15 mouse cellular contexts compared by ENCODE assay signal in genomic region chr4:57732351-57732750, GRCm38 (mm10).
"Had no signal": no experiment of that assay in that cellular context is flagged by ENCODE, and none has a peak within 500 bp of the region (broad histone marks: within the 10 kb centered on the region; RNA-seq: fewer than 3 reads in every experiment).

No protein-coding gene starts in this region.

- H3K27me3 ChIP-seq: intestine, embryonic 15.5 days; liver, embryonic 13.5 days; midbrain, embryonic 12.5 days; neural tube, embryonic 13.5 days had no signal

- H3K4me3 ChIP-seq: intestine, embryonic 15.5 days; left cerebral cortex, adult 2 months; liver, embryonic 13.5 days; midbrain, embryonic 12.5 days; myocyte; neural tube, embryonic 13.5 days had no signal

- H3K4me2 ChIP-seq: intestine, embryonic 15.5 days; liver, embryonic 13.5 days; midbrain, embryonic 12.5 days; neural tube, embryonic 13.5 days had no signal

- H3K4me1 ChIP-seq: intestine, embryonic 15.5 days; liver, embryonic 13.5 days; midbrain, embryonic 12.5 days; neural tube, embryonic 13.5 days had no signal

- ATAC-seq: midbrain, embryonic 16.5 days had no signal

- H3K9ac ChIP-seq: intestine, embryonic 15.5 days; liver, embryonic 13.5 days; midbrain, embryonic 12.5 days; neural tube, embryonic 13.5 days had no signal

- DNase-seq: layer of hippocampus, postnatal 36 days; liver, embryonic 13.5 days; lung, adult 2 months; lung, postnatal 14 days; lung, postnatal 4 days; retina, postnatal 1 day; right cerebral cortex, postnatal 25 days; thymus, adult 18-20 months had no signal

- H3K27ac ChIP-seq: intestine, embryonic 15.5 days; kidney, postnatal 0 days; left cerebral cortex, adult 2 months; liver, embryonic 13.5 days; midbrain, embryonic 12.5 days; neural tube, embryonic 13.5 days had no signal

- H3K9me3 ChIP-seq: intestine, embryonic 15.5 days; liver, embryonic 13.5 days; midbrain, embryonic 12.5 days; neural tube, embryonic 13.5 days had no signal

- H3K36me3 ChIP-seq: intestine, embryonic 15.5 days; liver, embryonic 13.5 days; midbrain, embryonic 12.5 days; neural tube, embryonic 13.5 days had no signal
